Mouse (Mus musculus): ENCODE measurements around the gene Spata2. TPM values are rescaled to one million over a fixed set of nuclear protein-coding genes. Genes with fewer than 3 reads are reported as not detected.

The Spata2 gene
- polyA plus RNA-seq, 1 experiment from 2014 or later = 11.5 TPM

DNA sequence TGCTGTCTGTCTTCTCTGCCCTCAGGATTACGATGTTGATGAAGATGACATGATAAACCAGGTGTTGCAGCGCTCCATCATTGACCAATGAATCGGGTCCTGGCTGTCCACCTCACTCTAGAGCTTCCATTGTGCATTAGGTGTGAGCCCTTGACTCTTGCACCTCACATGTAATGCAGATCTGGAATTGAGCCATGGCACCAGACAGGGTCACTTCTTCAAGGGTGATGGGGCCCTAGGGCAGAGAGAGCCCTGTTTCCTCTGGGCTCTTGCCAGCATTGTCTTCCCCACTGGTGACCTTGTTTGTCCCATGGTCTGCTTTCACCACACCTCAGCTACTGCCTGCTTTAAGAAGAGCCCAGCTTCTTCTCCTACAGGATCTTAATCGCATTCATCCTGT is 22.0 kb upstream of the Spata2 start:
- WGBS = 90% methylated on average over 4 of the region's 4 CpGs

DNA sequence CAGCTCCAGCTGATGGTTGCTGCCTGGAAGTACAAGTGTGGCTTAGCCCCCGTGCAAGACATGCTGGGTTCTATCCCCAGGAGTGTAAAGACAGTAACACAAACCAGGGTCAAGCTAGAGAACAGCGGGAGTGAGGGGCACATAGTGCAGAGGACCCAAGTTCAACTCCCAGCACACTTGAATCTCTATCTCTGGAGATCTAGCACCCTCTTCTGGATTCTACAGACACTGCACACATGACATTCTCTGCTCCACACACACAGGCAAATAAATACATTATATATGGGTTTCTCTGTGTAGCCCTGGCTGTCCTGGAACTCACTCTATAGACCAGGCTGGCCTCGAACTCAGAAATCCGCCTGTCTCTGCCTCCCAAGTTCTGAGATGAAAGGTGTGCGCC is 20.3 kb upstream of the Spata2 start:
- H3K4me2 ChIP-seq (replicated peaks; ENCODE audit: low read depth) = no peak overlapping the region
- peak; percentile 67 for TF ChIP-seq CTCF (IDR thresholded peaks at IDR 0.05; ENCODE audit: low read depth)
- H3K9ac ChIP-seq (ENCODE audit: low read depth, low read length) = no peak overlapping the region
- no peak overlapping the region for H3K4me3 ChIP-seq (ENCODE audit: low read depth, low read length)
- no peak overlapping the region for H3K27ac ChIP-seq (ENCODE audit: low read depth, low read length)
- no peak for ATAC-seq
- peaks cover 87% of the 10 kb centered on the region for H3K36me3 ChIP-seq (ENCODE audit: control insufficient read depth, insufficient read depth)
- 90% methylated on average over 5 of the region's 5 CpGs for WGBS
- H3K27me3 ChIP-seq (replicated peaks; ENCODE audit: control insufficient read depth, insufficient read depth, low read length) = no peaks in the 10 kb centered on the region
- H3K9me3 ChIP-seq (ENCODE audit: control insufficient read depth) = no peaks in the 10 kb centered on the region
- no peaks in the 10 kb centered on the region for H3K4me1 ChIP-seq (replicated peaks; ENCODE audit: control insufficient read depth, insufficient read depth, low read length)

More for the DNA sequence above, 22.0 kb upstream of the Spata2 start:
- Histone ChIP-seq H3K36me3 (ENCODE audit: control insufficient read depth, insufficient read depth) (peaks cover 81% of the 10 kb centered on the region), H3K9ac (ENCODE audit: low read depth, low read length) (no peak overlapping the region), H3K4me1 (replicated peaks; ENCODE audit: control insufficient read depth, insufficient read depth, low read length) (no peaks in the 10 kb centered on the region), H3K9me3 (ENCODE audit: control insufficient read depth) (no peaks in the 10 kb centered on the region), H3K27ac (ENCODE audit: low read depth, low read length) (no peak overlapping the region), H3K27me3 (replicated peaks; ENCODE audit: control insufficient read depth, insufficient read depth, low read length) (no peaks in the 10 kb centered on the region), H3K4me2 (replicated peaks; ENCODE audit: low read depth) (no peak overlapping the region), H3K4me3 (ENCODE audit: low read depth, low read length) (no peak overlapping the region)
- TF ChIP-seq CTCF (IDR thresholded peaks at IDR 0.05; ENCODE audit: low read depth) = no peak
- no peak for ATAC-seq

GRCm38 (mm10) chr2:167512365-167512764 is 19.7 kb upstream of the Spata2 start:
- Histone ChIP-seq H3K4me3 (ENCODE audit: low read depth, low read length) (no peak overlapping the region), H3K4me1 (replicated peaks; ENCODE audit: control insufficient read depth, insufficient read depth, low read length) (no peaks in the 10 kb centered on the region), H3K27me3 (replicated peaks; ENCODE audit: control insufficient read depth, insufficient read depth, low read length) (no peaks in the 10 kb centered on the region), H3K9me3 (ENCODE audit: control insufficient read depth) (no peaks in the 10 kb centered on the region), H3K36me3 (ENCODE audit: control insufficient read depth, insufficient read depth) (peaks cover 87% of the 10 kb centered on the region), H3K4me2 (replicated peaks; ENCODE audit: low read depth) (no peak overlapping the region), H3K27ac (ENCODE audit: low read depth, low read length) (no peak overlapping the region), H3K9ac (ENCODE audit: low read depth, low read length) (no peak overlapping the region)
- TF ChIP-seq CTCF (IDR thresholded peaks at IDR 0.05; ENCODE audit: low read depth) = no peak
- WGBS = 94% methylated on average over 9 of the region's 9 CpGs
- no peak for ATAC-seq

DNA sequence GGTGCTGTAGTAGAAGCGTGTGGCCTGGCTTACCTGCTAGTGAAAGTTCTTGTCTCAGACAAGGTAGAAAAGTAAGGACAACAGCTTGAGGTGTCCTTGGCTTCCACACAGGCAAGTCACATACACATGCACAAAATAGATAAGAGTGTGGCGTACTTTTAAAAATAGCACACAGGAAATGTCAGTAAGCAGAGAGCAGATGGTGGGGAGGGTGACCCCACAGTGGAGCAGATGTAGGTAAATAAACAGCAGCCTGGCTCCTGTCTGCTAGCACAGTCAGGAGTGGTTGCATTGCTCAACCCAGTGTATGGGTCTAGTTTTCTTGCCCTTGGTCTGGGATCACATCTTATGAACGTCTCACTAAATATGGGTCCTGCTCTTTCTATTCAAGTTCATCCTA is 17.8 kb upstream of the Spata2 start:
- TF ChIP-seq CTCF (IDR thresholded peaks at IDR 0.05; ENCODE audit: low read depth) = no peak
- no peak overlapping the region for H3K4me3 ChIP-seq (ENCODE audit: low read depth, low read length)
- no peaks in the 10 kb centered on the region for H3K9me3 ChIP-seq (ENCODE audit: control insufficient read depth)
- no peak overlapping the region for H3K27ac ChIP-seq (ENCODE audit: low read depth, low read length)
- ATAC-seq = no peak
- no peak overlapping the region for H3K4me2 ChIP-seq (replicated peaks; ENCODE audit: low read depth)
- no peaks in the 10 kb centered on the region for H3K27me3 ChIP-seq (replicated peaks; ENCODE audit: control insufficient read depth, insufficient read depth, low read length)
- WGBS = 74% methylated on average over 3 of the region's 3 CpGs
- H3K4me1 ChIP-seq (replicated peaks; ENCODE audit: control insufficient read depth, insufficient read depth, low read length) = no peaks in the 10 kb centered on the region
- H3K36me3 ChIP-seq (ENCODE audit: control insufficient read depth, insufficient read depth) = peaks cover 75% of the 10 kb centered on the region
- H3K9ac ChIP-seq (ENCODE audit: low read depth, low read length) = no peak overlapping the region

DNA sequence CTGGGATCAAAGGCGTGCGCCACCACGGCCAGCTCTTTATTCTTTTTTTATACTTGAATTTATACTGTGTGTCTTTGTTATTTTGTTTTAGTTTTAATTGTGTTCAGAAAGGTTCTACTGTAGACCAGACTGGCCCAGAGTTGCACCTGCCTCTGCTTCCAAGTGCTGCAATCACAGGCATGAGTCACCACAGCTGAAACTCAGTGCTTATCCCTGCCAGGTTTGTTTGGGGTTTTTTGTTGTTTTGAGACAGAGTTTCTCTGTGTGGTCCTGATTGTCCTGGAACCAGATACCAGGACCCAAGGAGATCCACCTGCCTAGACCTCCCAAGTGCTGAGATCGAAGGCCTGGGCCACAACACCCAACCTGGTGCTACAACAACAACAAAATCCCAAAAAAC is 15.9 kb upstream of the Spata2 start:
- peaks cover 56% of the 10 kb centered on the region for H3K36me3 ChIP-seq (ENCODE audit: control insufficient read depth, insufficient read depth)
- ATAC-seq = no peak
- no peaks in the 10 kb centered on the region for H3K9me3 ChIP-seq (ENCODE audit: control insufficient read depth)
- no peak for TF ChIP-seq CTCF (IDR thresholded peaks at IDR 0.05; ENCODE audit: low read depth)
- whole genome bisulfite sequencing = 92% methylated on average over 4 of the region's 4 CpGs
- no peak overlapping the region for H3K4me2 ChIP-seq (replicated peaks; ENCODE audit: low read depth)
- H3K4me1 ChIP-seq (replicated peaks; ENCODE audit: control insufficient read depth, insufficient read depth, low read length) = 0 out of 2 replicates have a peak, but pooled peaks cover 3% of the 10 kb centered on the region
- H3K9ac ChIP-seq (ENCODE audit: low read depth, low read length) = no peak overlapping the region
- no peak overlapping the region for H3K27ac ChIP-seq (ENCODE audit: low read depth, low read length)
- no peak overlapping the region for H3K4me3 ChIP-seq (ENCODE audit: low read depth, low read length)
- no peaks in the 10 kb centered on the region for H3K27me3 ChIP-seq (replicated peaks; ENCODE audit: control insufficient read depth, insufficient read depth, low read length)

- Histone ChIP-seq H3K27ac (ENCODE audit: low read depth, low read length) (peak overlapping the region; percentile 23; the same call in 1 of the 2 replicates), H3K9me3 (ENCODE audit: control insufficient read depth) (no peaks in the 10 kb centered on the region), H3K9ac (ENCODE audit: low read depth, low read length) (no peak overlapping the region), H3K36me3 (ENCODE audit: control insufficient read depth, insufficient read depth) (peaks cover 49% of the 10 kb centered on the region), H3K27me3 (replicated peaks; ENCODE audit: control insufficient read depth, insufficient read depth, low read length) (no peaks in the 10 kb centered on the region), H3K4me3 (ENCODE audit: low read depth, low read length) (no peak overlapping the region), H3K4me1 (replicated peaks; ENCODE audit: control insufficient read depth, insufficient read depth, low read length) (0 out of 2 replicates have a peak, but pooled peaks cover 3% of the 10 kb centered on the region), H3K4me2 (replicated peaks; ENCODE audit: low read depth) (no peak overlapping the region)
- no peak for ATAC-seq
- 67% methylated on average over 3 of the region's 3 CpGs for WGBS
- TF ChIP-seq CTCF (IDR thresholded peaks at IDR 0.05; ENCODE audit: low read depth) = no peak
Measured at GRCm38 (mm10) chr2:167507719-167508385, 15.2 kb upstream of the Spata2 start.

All from intestine, postnatal 0 days (tissue).